Mouse (Mus musculus) gastrocnemius, adult 8-10 months (tissue): ENCODE data around the gene Cdk14. TPM values are rescaled to one million over a fixed set of nuclear protein-coding genes. Genes with fewer than 3 reads are reported as not detected.

ENCODE experiments used
- DNase-seq, 2 experiments: peaks; one replicate each; pipeline ENCODE4 v3.0.0; 2022; ENCODE audit warnings: low spot score in 2 of 2
- total RNA-seq, 4 experiments: library from RNA; stranded (reverse); gene quantifications; 2 replicates each; pipeline ENCODE4 v1.2.4; 2022

The Cdk14 gene
- total RNA-seq, 4 experiments from 2014 or later = 2.2 to 2.8 (median 2.3) TPM

GRCm38 (mm10) chr5:4866945-4867344, 553.2 kb downstream of the Cdk14 start:
- no peak for DNase-seq

DNA sequence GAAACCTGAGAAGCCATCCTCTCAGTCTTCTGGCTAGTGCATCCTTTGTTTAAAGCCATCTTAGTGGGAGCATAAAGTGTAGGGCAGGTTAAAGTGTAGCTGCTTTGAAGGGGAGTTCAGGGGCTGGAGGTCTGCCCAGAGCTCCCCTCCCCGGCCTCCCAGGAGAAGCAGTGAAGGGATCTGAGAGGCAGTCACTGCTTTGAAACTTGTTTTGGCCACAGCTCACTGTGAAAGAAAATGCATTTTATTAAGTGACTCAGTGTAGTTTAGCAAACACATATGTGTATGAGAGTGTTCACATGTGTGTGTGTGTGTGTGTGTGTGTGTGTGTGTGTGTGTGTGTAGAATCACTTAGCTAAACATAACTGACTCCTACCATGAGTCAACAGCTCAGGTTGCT, 554.0 kb downstream of the Cdk14 start:
- DNase-seq = no peak

GRCm38 (mm10) chr5:4861592-4861991, 558.5 kb downstream of the Cdk14 start:
- no peak for DNase-seq

DNA sequence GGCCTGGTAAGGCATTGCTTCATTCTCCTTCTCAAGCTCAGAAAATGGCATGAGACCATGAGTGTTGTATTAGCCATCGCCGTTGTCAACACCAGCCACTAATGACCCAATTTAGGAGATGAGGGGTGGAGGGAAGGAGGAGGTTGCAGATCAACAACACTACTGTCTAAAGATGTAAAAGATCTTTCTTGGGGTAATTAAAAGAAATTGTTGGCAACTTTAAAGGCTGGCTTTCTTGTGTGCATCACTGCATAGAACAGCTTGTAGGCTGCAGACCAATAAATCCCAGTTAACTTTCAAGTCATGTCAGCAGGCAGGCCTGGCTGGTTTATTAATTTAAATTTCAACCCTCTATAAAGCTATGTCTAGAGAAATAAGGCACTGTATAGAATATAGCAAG, 559.0 kb downstream of the Cdk14 start:
- DNase-seq = no peak

- DNase-seq = no peak
These were observed 562.0 kb downstream of the Cdk14 start for GRCm38 (mm10) chr5:4858032-4858641.

- no peak for DNase-seq
These were observed 566.6 kb downstream of the Cdk14 start for GRCm38 (mm10) chr5:4853503-4853902.

GRCm38 (mm10) chr5:4852711-4853320, 567.3 kb downstream of the Cdk14 start:
- no peak for DNase-seq

- no peak for DNase-seq
These were observed 568.0 kb downstream of the Cdk14 start for GRCm38 (mm10) chr5:4851934-4852710.

GRCm38 (mm10) chr5:4851245-4851933, 568.7 kb downstream of the Cdk14 start:
- DNase-seq = no peak

- DNase-seq = no peak
These were observed 585.2 kb downstream of the Cdk14 start for GRCm38 (mm10) chr5:4834819-4835480.

- DNase-seq = no peak
These were observed 586.2 kb downstream of the Cdk14 start for GRCm38 (mm10) chr5:4833940-4834339.

DNA sequence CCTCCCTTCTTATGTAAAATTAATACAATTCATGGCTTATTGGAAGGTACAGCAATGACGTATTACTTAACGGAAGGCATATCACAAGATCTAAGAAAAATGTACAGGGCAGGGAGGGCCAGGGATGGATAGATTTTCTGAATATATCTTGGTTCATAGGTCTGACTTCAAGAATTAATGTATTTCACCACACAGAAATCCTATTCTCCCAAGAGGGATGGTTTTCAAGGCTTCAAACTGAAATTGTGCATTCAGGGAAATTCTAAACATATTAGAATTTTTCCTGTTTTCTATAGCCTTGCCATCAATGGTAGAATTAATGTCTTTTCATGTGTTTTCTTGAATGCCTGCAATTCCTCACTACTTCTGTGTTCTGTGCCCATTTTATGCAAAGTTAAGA, 593.2 kb downstream of the Cdk14 start:
- no peak for DNase-seq

DNA sequence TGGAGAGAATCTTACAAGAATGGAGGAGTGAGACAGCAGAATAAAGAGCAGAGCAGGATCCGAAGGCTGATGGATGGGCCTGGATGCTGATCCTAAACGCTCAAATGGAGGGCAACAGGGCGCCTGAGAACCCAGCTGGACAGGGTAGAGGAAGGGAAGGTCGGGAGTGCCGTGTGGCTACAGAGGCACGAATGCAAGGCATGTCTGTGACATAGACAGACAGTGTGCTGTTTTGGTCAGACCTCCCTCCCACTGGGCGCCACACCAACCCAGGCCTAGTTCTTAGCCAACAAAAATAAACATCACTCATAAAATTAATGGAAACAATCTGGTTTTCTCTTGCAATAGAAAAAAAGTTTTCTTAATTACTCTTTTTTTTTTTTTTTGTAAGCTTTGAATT, 594.2 kb downstream of the Cdk14 start:
- peak in 1 of 2 experiments; percentile 7 for DNase-seq

DNA sequence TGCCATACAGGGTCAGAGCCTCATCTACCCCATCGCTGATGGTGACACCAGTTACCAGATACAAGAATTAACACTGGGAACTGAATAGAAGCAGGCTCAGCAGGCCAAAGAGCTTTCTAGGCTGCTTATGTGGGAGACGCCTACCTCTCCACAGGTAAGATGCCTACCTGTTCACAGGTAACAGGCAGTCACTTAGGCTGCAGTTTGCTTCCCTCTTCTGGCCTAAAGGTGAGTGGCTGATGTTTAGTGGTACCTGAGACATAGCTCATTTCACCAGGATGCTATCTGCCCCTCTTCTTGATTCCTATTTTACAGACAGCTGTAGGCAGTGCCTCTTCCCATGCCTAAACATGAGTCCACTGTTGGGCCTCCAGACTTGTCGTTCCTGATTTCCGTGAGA, 595.0 kb downstream of the Cdk14 start:
- no peak for DNase-seq

DNA sequence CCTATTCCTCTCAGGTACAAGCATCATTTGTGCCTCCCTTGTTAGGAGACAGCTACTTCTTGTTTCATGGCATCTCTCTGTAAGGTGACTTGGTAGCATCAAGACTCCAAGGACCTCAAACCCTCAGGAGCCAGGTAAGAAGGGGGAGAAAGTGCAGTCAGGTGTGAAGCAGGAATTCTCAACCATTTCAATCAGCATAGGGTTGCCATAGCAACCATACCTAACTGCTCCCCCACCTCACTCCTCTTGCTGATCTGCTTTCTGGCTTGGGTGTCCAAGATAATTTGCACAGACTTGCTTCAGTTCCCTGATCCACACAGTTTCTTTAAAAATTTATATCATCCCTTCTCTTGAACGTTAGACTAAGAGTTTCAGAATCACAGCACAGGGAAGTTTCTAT, 595.9 kb downstream of the Cdk14 start:
- DNase-seq = no peak

DNA sequence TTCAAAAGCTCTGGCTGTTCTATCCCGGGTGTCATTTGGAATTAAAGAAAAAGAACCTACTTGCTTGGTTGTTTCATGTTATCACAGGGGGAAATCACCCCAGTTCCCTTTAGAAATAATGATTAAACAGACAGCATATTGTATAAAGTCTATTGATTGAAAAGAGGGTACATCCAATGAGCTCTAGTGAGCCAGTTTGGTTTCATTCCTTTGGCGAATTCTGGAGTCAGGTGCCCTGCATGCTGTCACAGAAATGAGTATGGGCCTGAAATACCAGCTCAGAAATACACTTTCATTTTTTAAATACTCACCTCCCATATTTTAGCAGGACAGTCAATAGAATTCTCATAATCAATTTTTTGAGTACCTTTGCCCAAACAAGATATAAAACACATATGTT, 598.1 kb downstream of the Cdk14 start:
- DNase-seq = no peak

DNA sequence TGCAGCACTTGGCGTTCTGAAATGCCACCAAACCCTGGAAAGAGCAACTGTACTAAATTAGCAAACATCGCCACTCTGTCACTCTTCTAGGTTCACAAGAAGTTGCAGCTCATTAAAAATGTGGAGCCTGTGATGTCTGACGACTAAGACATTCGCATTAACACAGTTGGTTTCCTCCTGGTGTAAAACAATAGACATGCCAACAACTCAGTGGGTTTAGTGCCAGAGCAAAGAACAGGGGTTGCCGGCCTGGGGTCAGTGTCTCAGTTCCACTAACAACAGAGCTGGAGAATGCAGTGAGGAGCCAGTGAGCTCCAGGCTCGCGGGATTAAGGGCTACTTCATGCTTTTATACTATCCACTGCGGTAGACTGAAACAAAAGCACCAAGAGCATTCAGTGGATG, 598.7 kb downstream of the Cdk14 start:
- DNase-seq = no peak

DNA sequence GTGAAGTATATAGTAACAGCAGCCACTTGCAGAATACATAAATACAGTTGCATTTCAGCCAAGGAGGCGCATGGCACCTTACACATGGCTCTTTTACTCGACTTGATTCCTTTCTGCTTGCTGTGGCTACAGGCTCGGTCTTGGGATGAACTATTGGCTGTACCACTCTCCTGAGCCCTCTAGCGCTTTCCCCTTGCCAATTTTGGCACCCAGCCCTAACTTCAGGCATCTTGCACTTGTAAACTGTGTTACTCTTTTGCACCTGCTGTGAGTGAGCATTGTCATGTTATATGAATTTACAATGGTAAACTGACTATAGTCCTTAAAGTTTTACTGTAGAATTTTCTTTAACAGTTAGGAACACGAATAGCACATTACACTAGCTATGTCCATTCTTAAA, 603.1 kb downstream of the Cdk14 start:
- DNase-seq = no peak

- DNase-seq = no peak
These were observed 605.5 kb downstream of the Cdk14 start for GRCm38 (mm10) chr5:4814465-4815204.

- DNase-seq = no peak
These were observed 606.8 kb downstream of the Cdk14 start for GRCm38 (mm10) chr5:4813357-4813756.
